In genomic region chr6:72761645-72762044, GRCm38 (mm10) we compare ENCODE assay signal across 17 mouse cellular contexts. TPM values are rescaled to one million over a fixed set of nuclear protein-coding genes. Genes with fewer than 3 reads are reported as not detected.
DNase-seq lines count a peak whose midpoint lies in the region; ATAC-seq lines count a peak whose summit lies in the region.
"Had no signal": no experiment of that assay in that cellular context is flagged by ENCODE, and none has a peak within 500 bp of the region (broad histone marks: within the 10 kb centered on the region; RNA-seq: fewer than 3 reads in every experiment).

No protein-coding gene starts in this region.

- no peaks in the 10 kb centered on the region for H3K9me3 ChIP-seq in neural tube, embryonic 12.5 days
- no peaks in the 10 kb centered on the region for H3K9me3 ChIP-seq in neural tube, embryonic 15.5 days (replicated peaks)
- no peaks in the 10 kb centered on the region for H3K9me3 ChIP-seq in kidney, embryonic 15.5 days (replicated peaks)
- H3K9me3 ChIP-seq: stomach, embryonic 15.5 days had no signal

- no peak overlapping the region for H3K27ac ChIP-seq in neural tube, embryonic 12.5 days
- no peak overlapping the region for H3K27ac ChIP-seq in neural tube, embryonic 15.5 days (replicated peaks)
- peak overlapping the region; percentile 41 for H3K27ac ChIP-seq in kidney, embryonic 15.5 days
- H3K27ac ChIP-seq: hindbrain, postnatal 0 days; layer of hippocampus, adult 2 months; stomach, embryonic 15.5 days had no signal

- no peak overlapping the region for H3K9ac ChIP-seq in neural tube, embryonic 12.5 days
- no peak overlapping the region for H3K9ac ChIP-seq in neural tube, embryonic 15.5 days (replicated peaks)
- no peak overlapping the region for H3K9ac ChIP-seq in kidney, embryonic 15.5 days
- H3K9ac ChIP-seq: stomach, embryonic 15.5 days had no signal

- H3K36me3 ChIP-seq in neural tube, embryonic 12.5 days: 0 out of 2 replicates have a peak, but pooled peaks cover 3% of the 10 kb centered on the region
- no peaks in the 10 kb centered on the region for H3K36me3 ChIP-seq in neural tube, embryonic 15.5 days
- H3K36me3 ChIP-seq in kidney, embryonic 15.5 days: peaks cover 10% of the 10 kb centered on the region
- H3K36me3 ChIP-seq: stomach, embryonic 15.5 days had no signal

- peaks cover 21% of the 10 kb centered on the region for H3K4me1 ChIP-seq in neural tube, embryonic 12.5 days
- H3K4me1 ChIP-seq in neural tube, embryonic 15.5 days: peaks cover 22% of the 10 kb centered on the region
- H3K4me1 ChIP-seq in kidney, embryonic 15.5 days: peaks cover 52% of the 10 kb centered on the region

- no peaks in the 10 kb centered on the region for H3K27me3 ChIP-seq in neural tube, embryonic 12.5 days (replicated peaks)
- H3K27me3 ChIP-seq in neural tube, embryonic 15.5 days (replicated peaks): no peaks in the 10 kb centered on the region
- no peaks in the 10 kb centered on the region for H3K27me3 ChIP-seq in kidney, embryonic 15.5 days
- H3K27me3 ChIP-seq: CH12.LX; stomach, embryonic 15.5 days had no signal

- 42% methylated on average over 7 of the region's 7 CpGs for WGBS in neural tube, embryonic 12.5 days
- WGBS in neural tube, embryonic 15.5 days: 33% methylated on average over 7 of the region's 7 CpGs
- 8% methylated on average over 7 of the region's 7 CpGs for WGBS in kidney, embryonic 15.5 days

- H3K4me3 ChIP-seq in neural tube, embryonic 12.5 days: no peak overlapping the region
- no peak overlapping the region for H3K4me3 ChIP-seq in neural tube, embryonic 15.5 days (replicated peaks)
- H3K4me3 ChIP-seq in kidney, embryonic 15.5 days (replicated peaks): no peak overlapping the region
- H3K4me3 ChIP-seq: layer of hippocampus, adult 2 months; stomach, embryonic 15.5 days had no signal

- peak overlapping the region; percentile 20; the same call in 1 of the 2 replicates for H3K4me2 ChIP-seq in neural tube, embryonic 12.5 days (replicated peaks)
- H3K4me2 ChIP-seq in neural tube, embryonic 15.5 days: no peak overlapping the region
- H3K4me2 ChIP-seq in kidney, embryonic 15.5 days: 0 out of 2 replicates have a peak overlapping the region, but pooled peaks have one; percentile 3
- H3K4me2 ChIP-seq: stomach, embryonic 15.5 days had no signal

- DNase-seq in heart, postnatal 10 days: peak; percentile 38 to 45
- DNase-seq in heart, adult 11 months: no peak
- DNase-seq in yolk sac, embryonic 10.5 days (ENCODE audit: low spot score): peak; percentile 73
- no peak for DNase-seq in cerebellum, adult 11 months
- DNase-seq: adrenal gland, postnatal 36 days; cerebellum, adult 11-12 months; left cerebral cortex, postnatal 4 days; right cerebral cortex, postnatal 4 days had no signal

- intact Hi-C loops in heart, postnatal 10 days (cut with DNase I): no loop called here

- no peak for ATAC-seq in neural tube, embryonic 12.5 days (ENCODE audit: low FRiP score, low read depth)
- ATAC-seq in neural tube, embryonic 15.5 days (ENCODE audit: low FRiP score): no peak
- 0 out of 2 replicates have a peak, but pooled peaks have one; percentile 44 for ATAC-seq in kidney, embryonic 15.5 days (replicated peaks; ENCODE audit: low FRiP score)
- ATAC-seq in activated CD4-positive, CD25-positive, alpha-beta regulatory T cell, adult 4 months: no peak
- ATAC-seq: hindbrain, postnatal 0 days; lung, postnatal 0 days had no signal

RNA-seq across cellular contexts. Expression of gene Tcf7l1, which starts 27.4 kb away (rescaled TPM):
- 10 to 100 TPM; 20.6 to 24.6 TPM for total RNA-seq in heart, postnatal 10 days (2021)
- polyA plus RNA-seq in neural tube, embryonic 12.5 days (2016; fragmentation: Nextera tagmentation; extraction: Ambion mirVana): 17.4 and 18.6 TPM in 2 replicates
- polyA plus RNA-seq in neural tube, embryonic 15.5 days (2015; fragmentation: Nextera tagmentation; extraction: Ambion mirVana): 7.0 and 9.8 TPM in 2 replicates
- 35.2 and 38.2 TPM in 2 replicates for polyA plus RNA-seq in kidney, embryonic 15.5 days (2015; fragmentation: Nextera tagmentation; extraction: Ambion mirVana)
- under 1 TPM; 0.40 to 0.75 TPM for polyA plus RNA-seq in activated CD4-positive, CD25-positive, alpha-beta regulatory T cell, adult 4 months (2017; shearing (Covaris generic))

Comparison
In these comparisons a context has a peak if more than half of its experiments do, and no peak if none do; other contexts are left out.
1. DNase-seq: peak in heart, postnatal 10 days (2 of 2) and yolk sac, embryonic 10.5 days (single experiment); none in heart, adult 11 months (single experiment) and cerebellum, adult 11 months (single experiment).